Mouse (Mus musculus) left cerebral cortex, adult 9 months (tissue): ENCODE results near the gene Mif4gd.

Experiments
- DNase-seq, 2 experiments: peaks; one replicate each; pipeline ENCODE4 v3.0.0; 2022; ENCODE audit warnings: low spot score in 2 of 2

The Mif4gd gene

DNA sequence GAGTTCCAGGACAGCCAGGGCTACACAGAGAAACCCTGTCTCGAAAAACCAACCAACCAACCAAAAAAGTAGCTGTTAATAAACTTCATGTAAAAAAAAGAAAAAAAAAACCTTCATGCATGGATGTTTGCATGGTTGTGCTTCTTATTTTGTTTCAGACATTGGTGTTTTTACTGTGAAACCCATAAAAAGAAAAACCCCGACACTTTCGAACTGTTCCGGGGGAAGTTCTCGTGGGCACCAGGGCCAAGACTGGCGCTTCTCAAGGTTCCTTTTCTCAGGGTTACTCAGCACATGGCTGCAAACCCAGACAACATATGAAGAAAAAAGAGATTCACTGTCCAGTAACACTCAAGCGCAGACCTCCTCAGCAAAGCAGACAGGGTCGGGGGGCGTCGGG is 20.1 kb upstream of the Mif4gd start:
- DNase-seq: no peak

DNA sequence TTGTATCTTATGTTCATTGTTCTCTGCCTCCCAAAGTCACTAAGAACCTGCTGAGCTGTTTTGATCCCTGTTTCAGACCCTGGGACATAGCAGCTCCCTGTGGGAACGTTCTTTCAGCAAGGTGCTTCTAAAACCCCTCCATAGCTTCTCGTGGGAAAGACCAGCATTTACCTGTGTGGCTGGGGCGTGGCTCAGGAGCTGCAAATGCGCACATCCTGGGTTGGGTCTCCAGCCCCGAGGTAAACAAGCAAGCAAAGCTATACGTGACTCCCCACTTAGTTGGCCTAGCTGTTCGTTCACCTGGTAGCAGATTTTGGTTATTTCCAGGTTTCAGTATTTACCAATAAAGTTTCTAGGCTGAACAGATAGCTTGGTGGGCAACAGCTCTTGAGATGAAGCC is 19.5 kb upstream of the Mif4gd start:
- DNase-seq: no peak

DNA sequence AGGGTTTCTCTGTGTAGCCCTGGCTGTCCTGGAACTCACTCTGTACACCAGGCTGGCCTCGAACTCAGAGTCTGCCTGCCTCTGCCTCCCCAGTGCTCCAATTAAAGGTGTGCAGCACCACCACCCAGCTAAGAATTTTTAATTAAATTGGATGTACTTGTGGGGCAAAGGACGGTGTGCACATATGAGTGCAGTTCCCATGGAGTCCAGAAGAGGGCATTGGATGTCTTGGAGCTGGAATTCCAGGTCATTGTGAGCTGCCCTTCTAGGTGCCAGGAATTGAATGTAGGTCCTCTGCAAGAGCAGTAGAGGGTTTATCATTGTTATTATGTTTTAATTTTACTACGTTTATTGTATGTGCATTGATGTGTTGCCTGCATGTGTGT is 18.7 kb upstream of the Mif4gd start:
- peak in 1 of 2 experiments; percentile 45 for DNase-seq

DNA sequence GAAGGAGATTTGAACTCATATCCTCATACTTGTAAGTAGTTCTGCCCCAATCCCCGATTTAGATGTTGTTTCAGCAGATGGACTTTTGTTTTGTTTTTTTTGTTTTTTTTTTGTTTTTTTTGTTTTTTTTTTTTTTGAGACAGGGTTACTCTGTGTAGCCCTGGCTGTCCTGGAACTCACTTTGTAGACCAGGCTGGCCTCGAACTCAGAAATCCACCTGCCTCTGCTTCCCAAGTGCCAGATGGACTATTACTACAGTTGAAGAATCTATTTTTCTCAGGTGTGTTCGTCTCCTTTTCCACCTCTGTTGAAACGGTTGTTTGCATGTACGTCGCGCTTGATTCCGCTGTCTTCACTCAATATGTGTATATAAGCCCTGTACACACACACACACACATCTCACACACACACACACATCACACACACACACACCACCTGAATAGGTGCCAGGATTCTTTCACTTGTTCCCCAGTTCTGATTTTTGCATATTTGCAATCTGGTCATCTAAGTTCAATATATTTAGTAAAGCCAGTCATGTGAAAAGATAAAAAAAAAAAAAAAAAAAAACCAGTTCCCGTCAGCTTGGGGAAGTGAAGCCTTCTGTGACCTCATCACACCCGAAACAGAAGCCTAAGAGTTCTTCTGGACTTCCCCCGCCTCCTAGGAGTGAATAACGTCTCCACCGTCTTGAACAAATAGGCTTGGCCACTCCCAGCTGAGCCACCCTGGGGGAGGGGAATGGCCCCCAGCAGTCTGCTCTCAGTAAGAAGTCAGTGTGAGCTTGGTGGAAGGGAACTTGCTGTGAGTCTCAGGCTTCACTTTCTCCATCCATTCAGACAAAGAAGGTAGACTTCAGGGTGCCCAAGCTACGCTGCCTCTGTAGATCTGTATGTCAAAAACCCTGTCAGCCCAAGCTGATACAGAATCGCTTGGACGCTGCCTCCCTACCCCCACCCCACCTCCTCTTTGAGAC is 18.0 kb upstream of the Mif4gd start:
- DNase-seq: peak in 1 of 2 experiments; percentile 39

DNA sequence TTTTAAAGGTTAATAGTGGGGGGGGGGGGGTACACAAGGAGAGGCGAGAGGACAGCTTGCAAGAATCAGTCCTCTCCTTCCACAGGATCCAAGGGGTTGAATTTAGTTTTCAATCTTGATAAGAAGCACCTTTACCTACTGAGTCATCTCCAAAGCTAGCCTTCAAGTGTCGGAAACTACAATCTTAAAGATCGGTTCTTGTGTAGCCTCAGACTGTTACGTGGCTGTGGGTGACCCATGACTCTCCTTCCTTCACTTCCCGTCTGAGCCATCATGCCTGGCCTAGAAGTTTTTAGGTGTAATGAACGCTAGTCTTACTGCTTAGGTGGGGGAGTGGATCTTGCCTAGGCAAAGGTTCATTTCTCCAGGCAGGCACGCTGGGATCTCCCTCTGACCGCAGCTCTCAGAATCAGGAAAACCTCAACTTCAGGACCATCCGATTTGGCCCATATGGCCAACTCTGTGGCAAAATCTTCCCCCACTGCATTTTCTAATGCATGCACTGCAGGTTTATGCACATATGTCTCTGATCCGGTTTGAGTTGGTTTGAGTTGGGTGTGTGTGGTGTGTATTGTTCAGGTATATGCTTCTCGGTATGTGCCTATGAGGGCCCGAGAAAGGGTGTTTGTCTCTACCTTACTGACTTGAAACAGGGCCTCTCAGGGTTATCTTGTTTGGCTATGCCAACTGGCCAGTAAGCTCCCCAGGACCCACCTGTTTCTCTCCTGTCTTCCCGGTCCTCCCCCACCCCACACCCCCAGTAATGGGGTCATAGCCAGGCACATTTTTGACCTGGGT is 17.2 kb upstream of the Mif4gd start:
- DNase-seq: no peak

DNA sequence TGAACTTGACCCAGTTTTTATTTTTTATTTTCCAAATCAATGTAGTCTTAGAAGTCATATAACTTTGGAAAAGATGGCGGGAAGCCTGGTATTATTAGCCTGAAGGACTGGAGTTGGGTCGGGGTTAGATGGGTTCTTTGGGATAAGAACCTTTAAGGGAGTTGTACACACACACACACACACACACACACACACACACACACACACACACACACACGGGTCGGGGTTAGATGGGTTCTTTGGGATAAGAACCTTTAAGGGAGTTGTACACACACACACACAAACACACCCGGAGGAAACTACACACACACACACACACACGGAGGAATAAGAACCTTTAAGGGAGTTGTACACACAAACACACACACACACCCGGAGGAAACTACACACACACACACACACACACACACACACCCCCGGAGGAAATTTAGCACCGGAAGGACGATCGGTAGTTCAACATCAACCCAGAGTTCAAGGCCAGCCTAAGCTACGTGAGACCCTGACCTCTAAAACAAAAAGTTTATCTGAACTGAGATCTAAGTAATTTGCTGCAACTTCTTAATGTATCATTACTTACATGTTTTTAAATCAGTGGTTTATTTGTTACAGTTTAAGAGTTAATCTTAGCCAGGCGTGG is 15.8 kb upstream of the Mif4gd start:
- no peak for DNase-seq

DNA sequence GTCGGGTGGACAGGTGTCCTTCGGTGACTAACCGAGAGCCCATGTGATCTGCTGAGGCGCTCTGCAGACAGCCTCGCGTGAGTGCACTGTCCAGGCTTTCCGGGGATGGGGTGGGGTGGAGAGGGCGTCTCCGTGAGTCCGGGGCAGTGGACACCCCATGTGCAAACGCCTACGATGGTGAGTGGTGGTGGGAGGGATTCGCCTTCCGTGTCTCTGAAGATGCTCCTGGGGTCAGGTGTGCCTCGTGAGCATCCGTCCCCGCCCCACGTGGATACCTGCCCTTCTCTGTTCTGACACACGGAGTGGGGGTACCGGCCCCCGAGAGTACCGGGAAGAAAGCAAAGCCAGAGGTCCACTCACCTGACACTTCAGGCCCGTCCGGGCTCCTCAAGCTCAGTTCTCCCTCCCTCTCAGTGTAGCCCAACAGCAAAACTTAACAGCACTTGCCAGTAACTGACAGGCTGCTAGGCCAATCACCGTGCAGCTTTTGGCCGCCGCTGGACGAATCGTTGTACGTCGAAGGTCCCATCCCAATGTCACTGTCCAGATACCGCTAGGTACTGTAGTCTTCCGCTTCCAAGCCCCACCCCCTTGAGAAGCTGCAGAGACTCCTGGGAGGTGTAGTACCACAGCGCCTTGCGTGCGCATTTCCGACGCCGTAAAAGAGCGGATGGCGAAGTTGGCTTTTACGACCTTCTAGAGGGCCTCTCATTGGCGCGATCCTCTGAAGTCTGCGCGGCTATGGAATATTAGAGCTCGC is 15.1 kb upstream of the Mif4gd start, which contains the start of gene Slc25a19:
Gene Slc25a19 (minus strand): TSS at position 591 of the 760 bp plus-strand sequence.
- peak; percentile 99 to 100 for DNase-seq

DNA sequence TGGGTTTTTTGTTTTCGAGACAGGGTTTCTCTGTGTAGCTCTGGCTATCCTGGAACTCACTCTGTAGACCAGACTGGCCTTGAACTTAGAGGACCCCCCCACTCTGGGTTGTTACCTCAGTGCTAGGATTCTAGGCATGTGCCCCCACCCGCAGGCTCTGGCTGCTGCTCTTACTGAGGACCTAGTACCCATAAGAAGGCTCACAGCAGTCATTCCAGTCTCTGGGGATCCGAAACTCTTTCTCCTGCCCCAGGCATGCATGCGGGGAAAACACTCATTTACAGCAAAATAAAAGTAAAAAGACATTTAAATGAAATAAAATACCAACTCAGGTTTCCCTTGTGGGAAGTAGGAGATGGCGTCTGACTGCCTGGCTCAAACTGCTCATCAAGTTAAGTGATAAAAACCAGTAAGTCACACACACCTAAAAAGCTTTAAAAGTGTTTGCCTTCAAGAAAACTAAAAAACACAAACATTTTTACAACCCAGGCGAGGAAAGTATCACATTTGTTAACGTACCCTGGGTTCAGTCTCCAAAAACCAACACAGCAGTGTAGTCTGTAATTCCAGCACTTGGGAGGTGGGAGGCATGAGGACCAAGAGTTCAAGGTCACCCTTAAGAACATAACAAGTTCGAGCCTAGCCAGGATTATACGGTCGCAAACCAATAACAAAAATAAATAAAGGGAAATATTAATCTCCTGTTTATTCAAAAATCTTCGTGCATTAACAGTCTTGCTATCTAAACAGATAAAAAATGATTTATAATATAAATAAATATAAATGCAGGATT is 14.3 kb upstream of the Mif4gd start:
- DNase-seq: no peak

DNA sequence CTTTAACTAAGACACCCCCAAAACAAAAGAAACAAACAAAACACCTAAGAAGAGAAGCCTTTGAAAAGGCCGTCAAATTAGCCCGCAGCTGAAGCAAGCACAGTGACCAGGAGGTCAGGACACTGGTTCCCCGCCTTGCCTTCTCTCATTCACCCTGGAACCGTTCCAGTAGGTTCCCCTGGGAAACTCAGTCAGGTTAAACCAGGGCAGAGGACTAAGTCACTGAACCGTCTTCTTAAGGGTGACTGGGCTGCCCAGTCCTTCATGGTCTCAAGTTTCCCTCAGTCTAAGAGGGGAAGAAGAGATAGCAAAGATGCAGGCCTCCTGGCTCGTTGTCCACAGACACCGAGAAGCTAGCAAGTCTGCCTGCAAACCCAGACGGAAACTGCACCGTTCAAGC is 13.1 kb upstream of the Mif4gd start:
- no peak for DNase-seq

DNA sequence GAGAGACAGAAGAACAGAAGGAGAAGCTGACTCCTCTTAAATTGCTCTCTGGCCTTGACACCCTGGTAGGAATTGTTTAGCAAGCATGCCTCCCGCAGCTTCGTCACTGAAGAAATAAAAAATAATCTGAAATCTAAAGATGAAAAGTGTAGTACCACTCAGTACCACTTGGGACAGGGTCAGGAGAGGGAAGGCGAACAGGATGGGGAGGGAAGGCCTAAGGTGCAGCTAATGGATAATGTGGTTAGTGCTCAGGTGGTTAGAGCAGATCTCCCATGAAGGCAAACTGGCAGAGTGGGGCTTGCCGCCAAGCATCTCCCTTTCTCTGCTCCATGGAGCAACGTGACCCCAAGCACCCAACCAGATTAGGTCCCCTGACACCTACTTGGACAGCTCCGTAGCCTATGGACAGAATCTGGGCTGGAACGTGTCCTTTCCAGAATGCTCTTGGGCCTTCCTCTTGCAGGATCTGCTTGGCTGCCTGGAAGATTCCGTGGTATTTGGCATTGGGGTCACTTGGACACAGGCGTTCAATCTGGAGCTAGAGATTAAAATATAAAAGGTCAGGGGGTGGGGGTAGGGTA is 10.8 kb upstream of the Mif4gd start:
- DNase-seq: no peak

DNA sequence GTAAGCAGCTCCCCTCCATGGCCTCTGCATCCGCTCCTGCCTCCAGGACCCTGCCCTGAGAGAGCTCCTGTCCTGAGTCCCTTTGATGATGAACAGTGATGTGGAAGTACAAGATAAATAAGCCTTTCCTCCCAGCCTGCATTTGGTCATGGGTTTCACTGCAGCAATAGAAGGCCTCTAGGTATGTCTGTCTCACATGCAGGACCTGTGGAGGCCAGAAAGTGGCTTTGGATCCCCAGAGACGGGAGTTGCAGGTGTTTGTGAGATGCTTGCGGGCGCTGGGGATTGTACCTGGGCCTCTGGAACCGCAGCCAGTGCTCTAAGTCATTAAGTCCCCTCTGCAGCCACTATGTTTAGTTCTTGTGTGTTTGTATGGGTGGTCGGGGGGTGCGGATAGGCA is 7.2 kb upstream of the Mif4gd start:
- no peak for DNase-seq

DNA sequence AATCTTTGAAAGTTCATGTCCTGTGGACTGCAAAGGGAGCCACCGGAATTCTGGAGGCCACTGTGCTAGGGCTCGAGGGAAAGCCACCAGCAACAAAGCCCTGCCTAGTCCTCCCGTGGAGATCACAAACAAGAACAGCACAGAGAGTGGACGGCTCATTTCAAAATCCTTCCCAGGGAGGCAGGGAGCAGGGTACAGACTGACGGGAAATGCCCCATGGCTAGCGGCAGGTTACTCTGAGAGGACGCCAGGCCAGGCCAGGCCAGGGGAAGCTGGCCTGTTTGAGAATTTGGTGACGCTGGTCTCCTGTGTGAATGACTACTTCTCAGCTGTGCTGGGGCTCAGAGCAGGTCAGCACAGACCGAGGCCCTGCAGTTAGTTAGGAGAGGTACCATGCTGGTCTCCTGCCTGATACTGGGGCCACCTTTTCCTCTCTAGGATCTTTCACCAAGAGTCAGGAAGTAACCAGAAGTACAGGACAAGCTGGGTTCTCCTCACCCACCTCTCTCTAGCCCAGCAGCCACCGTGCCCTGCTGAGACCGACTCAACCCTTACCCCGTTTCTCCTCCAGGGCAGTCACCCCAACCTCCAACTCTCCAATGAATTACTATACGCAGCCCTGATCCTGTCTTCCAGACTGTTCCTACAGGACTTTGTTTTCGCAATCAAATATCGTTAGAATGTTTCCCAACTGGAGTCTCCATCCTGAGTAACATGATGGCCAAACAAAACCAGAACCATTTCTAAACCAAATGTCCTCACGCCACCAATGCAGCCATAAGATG is 6.2 kb upstream of the Mif4gd start:
- no peak for DNase-seq

DNA sequence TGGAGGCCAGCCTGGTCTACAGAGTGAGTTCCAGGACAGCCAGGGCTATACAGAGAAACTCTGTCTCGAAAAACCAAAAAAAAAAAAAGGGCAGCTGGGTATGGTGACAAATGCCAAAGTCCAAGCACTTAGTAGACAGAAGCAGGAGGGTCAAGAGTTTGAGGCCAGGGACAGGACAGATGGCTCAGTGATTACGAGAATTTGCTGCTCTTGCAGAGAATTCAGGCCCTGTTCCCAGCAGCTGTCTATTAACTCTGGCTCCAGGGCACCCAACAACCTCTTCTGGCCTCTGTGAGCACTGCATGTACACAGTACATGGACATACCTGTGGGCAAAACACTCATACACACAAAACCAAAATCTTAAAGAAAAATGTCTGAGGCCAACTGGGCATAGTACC is 5.2 kb upstream of the Mif4gd start:
- DNase-seq: no peak

DNA sequence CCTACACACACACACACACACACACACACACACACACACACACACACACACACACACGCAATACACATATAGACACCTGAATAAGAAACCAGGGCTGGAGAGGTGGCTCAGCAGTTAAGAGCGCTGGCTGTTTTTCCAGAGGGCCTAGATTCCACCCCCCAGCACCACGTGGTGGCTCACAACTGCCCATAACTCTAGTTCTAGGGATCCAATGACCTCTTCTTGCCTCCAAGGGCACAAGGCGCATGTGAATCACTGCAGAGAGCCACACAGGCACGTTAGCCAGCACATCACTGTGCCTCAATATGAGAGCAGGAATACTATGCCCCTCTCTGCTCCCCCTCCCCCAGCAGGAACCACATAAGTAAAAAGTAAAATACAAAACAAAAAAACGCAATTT is 4.1 kb upstream of the Mif4gd start:
- no peak for DNase-seq

DNA sequence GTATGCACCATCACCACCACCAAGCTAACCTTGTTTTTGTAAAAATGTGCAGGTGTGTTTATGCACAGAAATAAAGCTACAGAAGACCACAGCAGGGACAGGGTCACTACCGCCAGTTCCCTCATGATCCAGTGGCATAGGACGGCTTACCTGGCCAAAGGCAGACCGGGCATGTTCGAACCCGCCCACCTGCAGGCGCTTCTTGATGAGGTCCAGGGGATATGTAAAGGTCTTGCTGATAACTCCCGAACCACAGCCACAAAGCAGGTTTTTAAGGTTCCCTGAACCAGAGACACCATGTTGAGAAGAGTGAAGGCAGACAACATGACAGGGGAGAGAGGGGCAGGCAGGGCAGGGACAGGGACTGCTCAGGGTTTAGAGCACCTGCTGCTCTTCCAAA is 3.6 kb upstream of the Mif4gd start:
- DNase-seq: no peak

DNA sequence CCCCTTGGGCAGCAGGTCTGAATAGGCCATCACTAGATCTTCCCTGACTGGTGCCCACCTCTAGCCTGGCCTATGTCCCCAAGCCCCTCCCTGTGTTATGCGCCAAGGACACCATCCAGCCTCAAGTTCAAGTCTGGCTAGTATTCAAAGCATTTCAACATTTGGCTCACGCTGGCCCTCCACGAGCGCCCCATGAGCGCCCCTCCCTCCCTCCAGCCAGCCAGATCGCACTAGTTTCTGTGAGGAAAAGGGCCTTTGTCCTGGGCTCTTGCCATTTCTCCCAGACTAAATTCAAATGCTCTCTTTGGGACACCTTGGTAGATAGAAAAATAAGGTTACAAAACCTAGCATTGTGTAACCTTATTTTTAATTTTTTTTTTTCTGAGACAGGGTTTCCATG is 3.1 kb upstream of the Mif4gd start:
- DNase-seq: no peak

DNA sequence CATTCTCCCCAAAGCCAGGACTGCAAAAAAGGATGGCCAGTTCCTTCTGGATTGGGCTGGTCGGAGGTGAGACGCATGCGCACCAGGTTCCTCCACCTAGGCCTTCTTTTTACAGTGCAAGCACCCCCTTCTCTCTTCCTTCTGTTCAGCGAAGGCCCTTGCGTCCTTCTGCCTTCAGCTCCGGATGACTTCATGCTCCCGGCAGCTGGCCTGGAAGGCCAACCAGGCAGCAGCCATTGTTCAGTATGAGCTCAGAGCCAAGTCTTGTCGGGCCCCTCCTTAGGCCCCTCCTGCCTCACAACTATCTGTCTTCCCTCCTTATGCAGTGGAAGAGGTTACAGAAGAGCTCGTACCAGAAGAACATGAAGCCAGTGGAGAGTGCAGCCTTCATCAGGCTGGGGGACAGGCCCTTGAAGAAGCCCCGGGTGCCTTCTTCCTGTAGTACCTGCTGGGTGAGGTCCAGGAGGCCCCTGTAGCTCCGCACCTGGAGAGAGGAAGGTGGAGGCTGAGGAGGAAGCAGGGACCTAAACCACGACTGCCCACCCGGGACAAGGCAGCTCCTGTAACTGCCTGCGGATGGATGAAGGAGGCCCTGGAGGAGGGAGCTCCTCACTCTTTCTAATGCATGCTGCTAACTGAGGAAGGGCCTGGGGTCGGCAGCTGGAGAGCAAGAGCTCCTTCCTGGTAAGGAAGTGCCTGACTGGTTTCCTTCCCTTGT is 2.5 kb upstream of the Mif4gd start:
- no peak for DNase-seq

DNA sequence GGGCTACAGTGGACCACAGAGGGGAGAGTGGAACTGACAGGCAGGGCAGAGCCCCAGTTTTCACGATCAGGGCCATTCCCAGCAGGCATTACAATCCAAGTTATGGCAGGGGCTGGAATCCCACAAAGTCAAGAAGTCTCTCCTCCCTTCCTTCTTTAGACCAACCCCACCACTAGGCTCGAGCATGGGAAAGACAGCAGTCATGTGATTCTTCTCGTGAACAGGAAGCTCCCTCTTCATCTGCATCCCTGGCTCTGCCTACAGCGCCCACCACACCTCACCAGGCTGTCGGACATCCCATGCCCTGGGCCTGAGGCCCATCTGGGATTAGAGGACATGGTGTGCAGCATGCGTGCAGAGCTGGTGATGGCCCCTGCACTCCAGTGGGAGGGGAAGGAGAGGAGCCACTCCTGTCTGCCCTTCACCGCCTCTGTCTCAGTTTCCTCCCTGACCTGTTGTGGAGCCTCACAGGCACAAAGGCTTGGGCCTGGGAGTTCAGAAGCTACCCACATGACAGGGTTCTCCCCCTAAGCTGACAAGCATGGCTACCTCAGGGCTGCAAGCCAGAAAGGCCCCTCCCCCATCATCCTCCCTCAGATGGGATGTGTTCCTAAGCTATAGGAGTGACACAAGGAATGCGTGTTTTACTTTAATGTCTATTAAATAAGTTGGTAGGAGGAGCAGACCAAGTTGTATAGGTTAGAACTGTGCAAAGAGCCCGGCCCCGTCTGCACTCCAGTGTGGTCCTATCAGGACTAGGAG is 1.8 kb upstream of the Mif4gd start:
- DNase-seq: no peak
